Mouse (Mus musculus) MEL (cell line): Measurements from ENCODE around the gene Flna. TPM values are rescaled to one million over a fixed set of nuclear protein-coding genes. Genes with fewer than 3 reads are reported as not detected.

Experiments
- DNase-seq: peaks from one replicate; pipeline ENCODE4 v3.0.0; 2011; ENCODE audit warnings: low read depth, low spot score
- H3K27ac ChIP-seq: 2 replicates; pipeline ENCODE4 v1.5.1; 2012; ENCODE audit warnings: low read depth, mild to moderate bottlenecking, control low read depth, low read length, moderate library complexity; ENCODE audit not compliant: control insufficient read depth
- H3K27me3 ChIP-seq, 2 experiments: fragments of 150-350 bp in 1 of 2; sonication (generic) in 1 of 2; 2 replicates each; pipeline ENCODE4 v1.6.1; 2012; ENCODE audit warnings: low read length in 2 of 2, mild to moderate bottlenecking in 2 of 2, improper control_type of control experiment in 1 of 2, moderate library complexity in 1 of 2; ENCODE audit not compliant: insufficient read depth in 2 of 2, control insufficient read depth in 1 of 2
- H3K36me3 ChIP-seq, 2 experiments: 2 replicates each; pipeline ENCODE4 v1.6.1; 2012 to 2014; ENCODE audit warnings: low read length in 2 of 2, improper control_type of control experiment in 1 of 2, inconsistent platforms in 1 of 2, mild to moderate bottlenecking in 1 of 2; ENCODE audit not compliant: insufficient read depth in 2 of 2, control insufficient read depth in 1 of 2
- H3K4me1 ChIP-seq, 2 experiments: fragments of 150-350 bp in 1 of 2; sonication (generic) in 1 of 2; 2 replicates each; pipeline ENCODE4 v1.6.1; 2012; ENCODE audit warnings: low read length in 2 of 2, improper control_type of control experiment in 1 of 2, mild to moderate bottlenecking in 1 of 2; ENCODE audit not compliant: insufficient read depth in 2 of 2, control insufficient read depth in 1 of 2
- H3K4me3 ChIP-seq, 2 experiments: fragments of 150-350 bp in 1 of 2; sonication (generic) in 1 of 2; 2 replicates each; pipeline ENCODE4 v1.5.1; 2012; ENCODE audit warnings: low read depth in 2 of 2, low read length in 2 of 2, mild to moderate bottlenecking in 2 of 2, moderate library complexity in 2 of 2, control low read depth in 1 of 2, improper control_type of control experiment in 1 of 2; ENCODE audit not compliant: control insufficient read depth in 1 of 2, insufficient read depth in 1 of 2
- H3K79me2 ChIP-seq: 2 replicates; pipeline ENCODE4 v1.6.1; 2012; ENCODE audit warnings: mild to moderate bottlenecking, low read length, moderate library complexity; ENCODE audit not compliant: control insufficient read depth, poor library complexity, insufficient read depth
- H3K9ac ChIP-seq: 2 replicates; pipeline ENCODE4 v1.6.1; 2012; ENCODE audit warnings: low read depth, mild to moderate bottlenecking, control low read depth, low read length, moderate library complexity; ENCODE audit not compliant: control insufficient read depth, poor library complexity, severe bottlenecking
- H3K9me3 ChIP-seq: fragments of 150-350 bp; sonication (generic); replicated peaks from 2 replicates; pipeline ENCODE4 v1.6.1; 2012; ENCODE audit warnings: mild to moderate bottlenecking, low read length, improper control_type of control experiment, moderate library complexity; ENCODE audit not compliant: insufficient read depth
- BHLHE40 ChIP-seq: IDR thresholded peaks from 2 replicates; pipeline ENCODE4 v1.6.1; 2012; ENCODE audit warnings: low read depth, mild to moderate bottlenecking, inconsistent platforms, low read length, improper control_type of control experiment, borderline replicate concordance
- CHD2 ChIP-seq: IDR thresholded peaks from 2 replicates; pipeline ENCODE4 v1.6.1; 2011; ENCODE audit warnings: low read length, improper control_type of control experiment
- CTCF ChIP-seq, 3 experiments: IDR thresholded peaks in 2 of 3; conservative IDR thresholded peaks in 1 of 3; 2 replicates each; pipeline ENCODE4 v1.5.1; 2011 to 2012; ENCODE audit warnings: low read length in 3 of 3, low read depth in 2 of 3, mild to moderate bottlenecking in 2 of 3, improper control_type of control experiment in 1 of 3, inconsistent platforms in 1 of 3, mixed read lengths in 1 of 3, moderate library complexity in 1 of 3; ENCODE audit not compliant: control insufficient read depth in 1 of 3, insufficient read depth in 1 of 3, poor library complexity in 1 of 3, severe bottlenecking in 1 of 3
- E2F4 ChIP-seq: IDR thresholded peaks from 2 replicates; pipeline ENCODE4 v1.6.1; 2011; ENCODE audit warnings: low read depth, low read length, improper control_type of control experiment, borderline replicate concordance
- ELF1 ChIP-seq: IDR thresholded peaks from 2 replicates; pipeline ENCODE4 v1.6.1; 2014; ENCODE audit warnings: low read depth, mild to moderate bottlenecking, inconsistent platforms, low read length, improper control_type of control experiment, moderate library complexity
- ETS1 ChIP-seq: IDR thresholded peaks from 2 replicates; pipeline ENCODE4 v1.6.1; 2012; ENCODE audit warnings: low read depth, mild to moderate bottlenecking, inconsistent platforms, low read length, improper control_type of control experiment, moderate library complexity
- GABPA ChIP-seq: IDR thresholded peaks from 2 replicates; pipeline ENCODE4 v1.6.1; 2012; ENCODE audit warnings: low read depth, mild to moderate bottlenecking, inconsistent platforms, low read length, improper control_type of control experiment, moderate library complexity
- GATA1 ChIP-seq: IDR thresholded peaks from 2 replicates; pipeline ENCODE4 v1.6.1; 2011; ENCODE audit warnings: low read depth, low read length, improper control_type of control experiment
- HCFC1 ChIP-seq: IDR thresholded peaks from 2 replicates; pipeline ENCODE4 v1.6.1; 2012; ENCODE audit warnings: low read depth, mild to moderate bottlenecking, inconsistent platforms, low read length, improper control_type of control experiment, moderate library complexity
- JUND ChIP-seq: IDR thresholded peaks from 2 replicates; pipeline ENCODE4 v1.6.1; 2011; ENCODE audit warnings: low read depth, mild to moderate bottlenecking, improper control_type of control experiment, low read length
- KAT2A ChIP-seq: conservative IDR thresholded peaks from 2 replicates; pipeline ENCODE4 v1.6.1; 2012; ENCODE audit warnings: low read depth, low read length, improper control_type of control experiment, inconsistent platforms
- MAX ChIP-seq: IDR thresholded peaks from 2 replicates; pipeline ENCODE4 v1.6.1; 2011; ENCODE audit warnings: low read length, improper control_type of control experiment
- MEF2A ChIP-seq: IDR thresholded peaks from 2 replicates; pipeline ENCODE4 v1.6.1; 2014; ENCODE audit warnings: low read depth, mild to moderate bottlenecking, inconsistent platforms, low read length, improper control_type of control experiment; ENCODE audit not compliant: poor library complexity, insufficient replicate concordance, severe bottlenecking; ENCODE audit errors: extremely low read depth
- MYB ChIP-seq: IDR thresholded peaks from 2 replicates; pipeline ENCODE4 v1.6.1; 2011; ENCODE audit warnings: mild to moderate bottlenecking, low read depth, low read length, improper control_type of control experiment
- NELFE ChIP-seq: IDR thresholded peaks from 2 replicates; pipeline ENCODE4 v1.6.1; 2011; ENCODE audit warnings: low read depth, low read length, improper control_type of control experiment
- POLR2AphosphoS2 ChIP-seq: IDR thresholded peaks from 2 replicates; pipeline ENCODE4 v1.6.1; 2011; ENCODE audit warnings: low read length, improper control_type of control experiment
- POLR2AphosphoS5 ChIP-seq: IDR thresholded peaks from 2 replicates; pipeline ENCODE4 v1.6.1; 2012; ENCODE audit warnings: low read depth, borderline replicate concordance, mild to moderate bottlenecking, inconsistent platforms, low read length, moderate library complexity, mixed read lengths
- RAD21 ChIP-seq: IDR thresholded peaks from 2 replicates; pipeline ENCODE4 v1.6.1; 2011; ENCODE audit warnings: mild to moderate bottlenecking, low read depth, low read length, improper control_type of control experiment
- RCOR1 ChIP-seq: IDR thresholded peaks from 2 replicates; pipeline ENCODE4 v1.6.1; 2012; ENCODE audit warnings: low read depth, mild to moderate bottlenecking, inconsistent platforms, low read length, improper control_type of control experiment
- SIN3A ChIP-seq: IDR thresholded peaks from 2 replicates; pipeline ENCODE4 v1.6.1; 2012; ENCODE audit warnings: low read length, improper control_type of control experiment, inconsistent platforms
- TAL1 ChIP-seq: IDR thresholded peaks from 2 replicates; pipeline ENCODE4 v1.6.1; 2012; ENCODE audit warnings: mild to moderate bottlenecking, inconsistent platforms, low read length, moderate library complexity, mixed read lengths
- TBP ChIP-seq: IDR thresholded peaks from 2 replicates; pipeline ENCODE4 v1.8.0; 2011; ENCODE audit warnings: low read depth, low read length, improper control_type of control experiment
- TCF12 ChIP-seq: IDR thresholded peaks from 2 replicates; pipeline ENCODE4 v1.6.1; 2014; ENCODE audit warnings: low read depth, mild to moderate bottlenecking, inconsistent platforms, low read length, improper control_type of control experiment, moderate library complexity
- USF1 ChIP-seq: IDR thresholded peaks from 2 replicates; pipeline ENCODE4 v1.6.1; 2014; ENCODE audit warnings: low read depth, mild to moderate bottlenecking, inconsistent platforms, low read length, improper control_type of control experiment, moderate library complexity
- USF2 ChIP-seq, 2 experiments: IDR thresholded peaks; 2 replicates each; pipeline ENCODE4 v1.6.1; 2011 to 2012; ENCODE audit warnings: improper control_type of control experiment in 2 of 2, low read length in 2 of 2, borderline replicate concordance in 1 of 2, inconsistent platforms in 1 of 2, low read depth in 1 of 2, mild to moderate bottlenecking in 1 of 2; ENCODE audit not compliant: insufficient read depth in 1 of 2
- ZC3H11A ChIP-seq: IDR thresholded peaks from 2 replicates; pipeline ENCODE4 v1.6.1; 2012; ENCODE audit warnings: low read depth, mild to moderate bottlenecking, inconsistent platforms, low read length, improper control_type of control experiment
- ZKSCAN1 ChIP-seq: IDR thresholded peaks from 2 replicates; pipeline ENCODE4 v1.6.1; 2012; ENCODE audit warnings: low read depth, mild to moderate bottlenecking, inconsistent platforms, low read length, improper control_type of control experiment, moderate library complexity
- ZMIZ1 ChIP-seq: IDR thresholded peaks from 2 replicates; pipeline ENCODE4 v1.6.1; 2012; ENCODE audit warnings: low read depth, mild to moderate bottlenecking, inconsistent platforms, low read length, improper control_type of control experiment, moderate library complexity
- ZNF384 ChIP-seq: IDR thresholded peaks from 2 replicates; pipeline ENCODE4 v1.6.1; 2012; ENCODE audit warnings: low read depth, mild to moderate bottlenecking, inconsistent platforms, low read length, improper control_type of control experiment
- polyA plus RNA-seq, 2 experiments: library from polyadenylated mRNA; stranded (reverse) in 1 of 2; unstranded in 1 of 2; fragments of >175 nt in 1 of 2; fragments of >200 nt in 1 of 2; gene quantifications; 2 replicates each; pipeline versions ENCODE4 v1.2.1 to v1.2.4; 2012; ENCODE audit warnings: low replicate concordance in 2 of 2, low read depth in 1 of 2; ENCODE audit not compliant: insufficient read length in 2 of 2, insufficient read depth in 1 of 2, missing spikeins in 1 of 2
- total RNA-seq: library from RNA; depleted of rRNA; stranded (reverse); fragments of 300-350 nt; gene quantifications from 2 replicates; pipeline ENCODE4 v1.2.3, GENCODE M21; 2012

The Flna gene
- total and polyA plus RNA-seq, 3 experiments, result 111 to 233 (median 147) TPM

- peak; percentile 30 for DNase-seq
- Histone ChIP-seq H3K9me3 (no peaks in the 10 kb centered on the region), H3K27me3 (no peaks in the 10 kb centered on the region), H3K9ac (peak overlapping the region; percentile 86), H3K27ac (peak overlapping the region; percentile 72), H3K4me1 (peaks cover 0 to 11% of the 10 kb centered on the region in 2 experiments; a peak in 2 of 4 replicates), H3K36me3 (peaks cover 0 to 11% of the 10 kb centered on the region in 2 experiments; a peak in 3 of 4 replicates), H3K4me3 (peak overlapping the region; percentile 72 to 76), H3K79me2 (peaks cover 13% of the 10 kb centered on the region)
- TF ChIP-seq RCOR1 (no peak), ZMIZ1 (no peak), CTCF (IDR thresholded peaks at IDR 0.05 in 2 of 3, conservative IDR thresholded peaks at IDR 0.05 in 1 of 3; ENCODE audit: control insufficient read depth in 1 of 3, insufficient read depth in 1 of 3, low read depth in 2 of 3, low read length in 3 of 3, poor library complexity in 1 of 3, severe bottlenecking in 1 of 3) (no peak), ELF1 (peak; percentile 23; the same call in 1 of the 2 replicates)
Measured at GRCm38 (mm10) chrX:74283092-74283437, 33.4 kb upstream of the Flna start.

GRCm38 (mm10) chrX:74282395-74283091 lies 32.9 kb upstream of the Flna start:
- Histone ChIP-seq H3K27me3 (no peaks in the 10 kb centered on the region), H3K4me3 (peak overlapping the region; percentile 72 to 76), H3K27ac (peak overlapping the region; percentile 85), H3K9me3 (no peaks in the 10 kb centered on the region), H3K36me3 (peaks cover 0 to 11% of the 10 kb centered on the region in 2 experiments; a peak in 3 of 4 replicates), H3K9ac (peak overlapping the region; percentile 86), H3K4me1 (peaks cover 0 to 11% of the 10 kb centered on the region in 2 experiments; a peak in 2 of 4 replicates), H3K79me2 (peaks cover 13% of the 10 kb centered on the region)
- peak; percentile 92 for DNase-seq
- TF ChIP-seq POLR2AphosphoS2 (peak; percentile 61; the same call in 1 of the 2 replicates), ZMIZ1 (peak; percentile 79), MAX (peak; percentile 61; the same call in 1 of the 2 replicates), MEF2A (no peak), GATA1 (no peak), SIN3A (peak; percentile 81), TAL1 (no peak), E2F4 (no peak), RAD21 (no peak), ZKSCAN1 (no peak), ELF1 (peak; percentile 60; the same call in 1 of the 2 replicates), POLR2AphosphoS5 (no peak), GABPA (no peak), HCFC1 (peak; percentile 83), TBP (peak; percentile 81), USF1 (no peak), ZNF384 (no peak), ETS1 (no peak), BHLHE40 (no peak), RCOR1 (no peak), KAT2A (peak; percentile 61; the same call in 1 of the 2 replicates), TCF12 (peak; percentile 47; the same call in 1 of the 2 replicates), MYB (no peak), CHD2 (no peak), JUND (no peak), CTCF (IDR thresholded peaks at IDR 0.05 in 2 of 3, conservative IDR thresholded peaks at IDR 0.05 in 1 of 3; ENCODE audit: control insufficient read depth in 1 of 3, insufficient read depth in 1 of 3, low read depth in 2 of 3, low read length in 3 of 3, poor library complexity in 1 of 3, severe bottlenecking in 1 of 3) (no peak), NELFE (peak; percentile 87), USF2 (IDR thresholded peaks at IDR 0.05; ENCODE audit: borderline replicate concordance in 1 of 2, insufficient read depth in 1 of 2, low read depth in 1 of 2, low read length in 2 of 2) (no peak), ZC3H11A (no peak)
